Mouse (Mus musculus) lung, postnatal 25 days (tissue): ENCODE data around the gene Lin7a.

Experiments used
- DNase-seq: peaks from one replicate; pipeline ENCODE4 v3.0.0; 2022; ENCODE audit warnings: low spot score

Lin7a gene

DNA sequence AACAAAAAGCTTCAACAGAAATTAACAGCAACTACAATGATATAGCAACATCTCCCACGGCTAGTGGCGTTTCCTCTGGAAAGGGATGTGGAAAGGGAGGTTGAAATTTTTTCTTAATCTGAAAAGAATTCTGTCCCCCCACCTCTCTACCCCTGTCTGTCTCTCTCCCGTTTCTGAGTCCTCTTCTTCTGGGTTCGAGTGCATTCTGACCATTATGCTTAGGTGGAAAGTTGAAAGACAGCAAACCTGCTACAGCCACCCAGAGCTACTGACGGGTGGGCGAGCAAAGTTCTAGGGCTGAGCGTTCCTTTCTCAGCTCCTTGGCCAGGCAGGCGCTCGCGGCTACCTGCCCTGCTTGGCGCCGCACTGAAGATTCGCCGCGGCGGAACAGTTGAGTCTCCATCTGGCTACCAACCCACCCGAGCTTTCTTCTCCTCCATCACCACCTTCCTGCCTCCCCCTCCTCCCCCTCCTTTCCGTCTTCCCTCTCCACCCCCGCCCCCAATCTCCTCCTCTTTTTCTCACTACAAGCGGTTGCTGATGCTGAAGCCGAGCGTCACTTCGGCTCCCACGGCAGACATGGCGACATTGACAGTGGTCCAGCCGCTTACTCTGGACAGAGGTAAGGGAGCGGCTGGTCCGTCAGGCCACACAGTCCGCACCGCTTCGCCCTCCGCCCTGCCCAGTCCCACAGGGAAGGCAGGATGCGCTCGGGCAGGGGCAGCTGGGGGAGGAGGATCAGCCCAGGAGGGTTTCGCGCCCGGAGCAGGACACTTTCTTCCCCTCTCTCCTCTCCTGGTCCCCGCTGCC is at the start of gene Lin7a:
Gene Lin7a (plus strand): TSS at position 366 of the 810 bp plus-strand sequence.
- no peak for DNase-seq

DNA sequence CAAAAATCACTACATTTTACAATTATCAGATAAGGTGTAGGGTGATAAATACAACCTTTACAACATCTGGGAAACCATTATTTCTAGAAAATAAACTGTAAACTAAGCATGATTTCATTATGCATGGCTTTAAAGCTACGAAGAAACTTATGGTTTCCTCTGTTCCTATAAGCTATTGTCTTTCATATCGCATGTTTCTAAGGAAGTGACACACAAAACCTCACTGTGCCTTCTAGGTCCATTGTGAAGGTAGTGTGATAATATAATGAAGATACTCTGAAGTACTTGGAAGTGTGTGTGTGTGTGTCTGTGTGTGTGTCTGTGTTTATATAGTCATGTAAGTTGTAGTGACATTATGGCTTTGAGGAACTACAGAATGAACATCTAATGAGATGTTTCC is 49.8 kb upstream of the Lin7a start:
- no peak for DNase-seq

DNA sequence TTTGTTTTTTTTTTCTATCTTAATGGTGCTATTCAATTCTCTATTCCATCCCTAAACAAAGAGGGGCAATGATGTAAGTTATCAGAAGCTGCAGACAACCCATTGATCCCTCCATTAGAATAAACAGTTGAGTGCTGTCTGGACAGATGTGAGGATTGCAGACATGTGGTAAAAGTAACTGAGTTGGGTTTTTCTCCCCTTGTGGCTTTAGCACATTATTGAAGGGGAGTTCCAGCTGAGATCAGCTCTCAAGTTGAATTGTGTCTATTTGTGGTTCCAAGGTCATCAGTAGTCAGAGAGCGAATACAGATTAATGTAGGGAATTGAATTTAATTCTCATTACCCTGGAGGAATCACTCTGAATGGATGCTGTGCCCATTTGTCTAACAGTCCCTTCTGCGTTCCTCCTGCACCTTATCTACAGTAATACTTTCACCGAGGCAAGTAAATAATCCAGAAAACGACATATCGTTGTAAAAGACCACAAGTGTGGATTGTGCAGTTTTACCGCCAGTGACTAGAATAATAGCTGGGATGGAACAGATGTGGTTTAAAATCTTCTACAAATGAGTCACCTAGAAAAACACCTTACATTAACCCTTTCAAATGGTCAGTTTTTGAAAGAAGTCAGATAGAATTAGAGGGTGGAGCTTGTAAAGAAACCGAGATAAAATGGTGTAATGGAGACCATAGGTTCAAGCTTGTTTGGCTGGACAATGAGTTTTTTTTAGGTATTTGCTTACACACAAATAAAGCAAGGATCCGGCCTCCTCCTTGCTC is 48.9 kb upstream of the Lin7a start:
- DNase-seq: no peak

DNA sequence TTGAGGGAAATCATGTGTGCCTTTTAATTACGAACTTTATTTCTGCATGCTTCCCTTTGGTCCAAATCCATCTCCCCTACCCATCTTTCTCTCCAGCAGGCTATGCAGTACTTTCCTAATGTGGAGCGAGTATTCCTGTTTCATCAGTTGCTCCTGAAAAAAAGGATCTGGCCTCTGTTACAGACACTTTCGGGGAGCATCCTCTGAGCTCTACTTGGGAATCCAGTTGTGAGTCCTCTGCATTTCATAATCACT is 48.4 kb upstream of the Lin7a start:
- DNase-seq: no peak

DNA sequence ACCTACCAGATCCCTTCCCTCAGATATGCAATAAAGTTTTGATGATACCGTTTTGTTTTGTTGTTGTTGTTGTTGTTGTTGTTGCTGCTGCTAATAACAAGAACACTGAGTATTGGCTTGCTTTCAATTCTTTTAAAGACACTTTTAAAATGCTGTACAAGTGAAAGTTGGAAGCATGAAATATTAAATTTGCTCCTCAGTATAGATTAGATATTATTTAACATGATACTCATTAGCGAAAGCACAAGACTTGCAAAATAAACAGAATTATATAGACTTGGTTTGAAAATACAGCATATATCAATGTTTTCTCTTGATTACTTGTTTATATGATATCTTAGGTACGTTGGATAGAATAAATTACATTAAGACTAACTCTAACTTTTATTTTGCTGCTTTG is 47.7 kb upstream of the Lin7a start:
- no peak for DNase-seq

DNA sequence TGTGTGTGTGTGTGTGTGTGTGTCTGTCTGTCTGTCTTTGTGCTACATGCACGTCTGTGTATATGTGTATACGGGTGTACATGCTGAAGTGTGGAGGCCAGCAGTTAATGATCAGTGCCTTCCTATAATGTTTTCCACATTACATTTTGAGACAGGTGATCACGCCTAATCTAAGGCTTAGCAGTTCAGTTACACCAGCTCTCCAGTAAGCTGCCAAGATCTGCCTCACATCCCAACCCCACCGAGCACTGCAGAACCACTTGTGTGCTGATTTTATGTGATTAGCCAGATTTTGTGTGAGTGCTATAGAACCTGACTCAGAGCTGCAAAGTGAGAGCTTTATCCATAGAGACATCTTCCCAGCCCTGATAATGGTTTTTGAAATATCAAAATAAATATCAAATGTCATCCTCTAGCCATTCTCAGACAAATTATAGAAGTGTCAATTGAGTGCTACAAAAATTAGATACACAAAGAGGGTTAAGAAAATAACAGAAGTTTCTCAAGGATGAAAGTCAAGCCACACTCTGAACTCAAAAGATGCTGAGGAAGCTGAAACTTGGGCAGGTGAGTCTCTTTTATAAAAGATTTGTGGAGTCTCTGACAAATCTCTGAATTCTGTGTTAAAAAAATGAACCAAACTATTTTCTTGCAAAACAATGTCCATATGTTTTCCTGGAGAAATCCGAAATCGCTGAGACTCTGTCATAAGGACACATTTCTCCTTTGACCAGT is 46.7 kb upstream of the Lin7a start:
- no peak for DNase-seq

DNA sequence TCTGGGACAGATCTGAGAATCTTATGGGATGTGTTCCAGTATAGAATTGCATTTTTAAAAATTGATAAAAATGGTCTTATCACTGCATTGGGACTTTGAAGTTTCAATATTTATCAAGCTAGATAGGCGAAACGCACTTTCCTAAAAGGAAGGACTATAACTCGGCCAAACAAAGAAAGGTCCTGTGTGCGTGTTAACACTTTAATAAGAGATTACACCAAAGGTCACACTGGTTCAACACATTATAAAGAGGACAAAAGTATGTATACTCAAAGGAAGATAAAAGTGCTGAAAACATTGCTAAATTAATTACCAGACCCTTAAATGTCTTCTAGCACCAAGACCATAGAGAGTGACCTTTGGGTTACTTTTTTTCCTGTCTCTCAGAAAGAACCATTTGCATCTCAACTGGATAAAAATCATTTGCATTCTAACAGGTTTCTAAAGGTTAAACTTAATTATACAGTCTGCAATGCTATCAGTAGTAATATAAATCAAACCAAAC is 46.1 kb upstream of the Lin7a start:
- no peak for DNase-seq

DNA sequence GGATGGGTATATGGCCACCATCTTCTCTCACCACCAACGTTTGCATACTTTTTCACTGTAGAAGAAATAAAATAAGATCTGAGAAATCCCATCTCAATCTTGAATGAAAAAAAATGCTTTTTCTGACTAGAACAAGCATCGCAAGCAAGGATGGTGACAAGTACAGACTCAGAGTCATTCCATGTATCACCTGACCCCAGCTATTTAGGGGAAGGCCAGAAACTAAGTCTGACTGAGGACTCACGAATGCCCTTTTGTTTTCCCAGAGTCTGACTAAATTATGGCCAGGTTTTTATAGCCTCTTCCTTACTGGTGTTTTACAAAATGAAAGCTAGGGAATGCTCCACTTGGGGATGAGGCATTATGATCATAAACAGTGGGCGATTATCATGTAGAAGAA is 45.6 kb upstream of the Lin7a start:
- no peak for DNase-seq

DNA sequence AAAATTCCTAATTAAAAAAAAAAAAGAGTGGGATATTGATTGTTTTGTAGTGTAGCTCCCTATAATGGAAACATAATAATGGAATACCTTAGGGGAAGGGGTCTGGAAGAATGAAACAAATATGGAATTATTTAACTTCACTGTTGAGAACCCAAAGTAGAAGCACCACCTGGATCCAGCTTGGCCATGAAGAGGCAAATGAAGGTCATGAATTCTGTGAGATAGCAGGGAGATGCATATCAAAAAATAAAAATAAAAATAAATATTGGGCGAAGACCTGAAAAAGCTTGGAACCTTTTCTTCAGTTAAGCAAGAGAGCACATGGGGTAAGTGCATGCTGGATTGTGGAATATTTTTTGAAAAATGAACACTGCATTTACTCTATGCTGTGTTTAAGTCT is 43.6 kb upstream of the Lin7a start:
- no peak for DNase-seq

DNA sequence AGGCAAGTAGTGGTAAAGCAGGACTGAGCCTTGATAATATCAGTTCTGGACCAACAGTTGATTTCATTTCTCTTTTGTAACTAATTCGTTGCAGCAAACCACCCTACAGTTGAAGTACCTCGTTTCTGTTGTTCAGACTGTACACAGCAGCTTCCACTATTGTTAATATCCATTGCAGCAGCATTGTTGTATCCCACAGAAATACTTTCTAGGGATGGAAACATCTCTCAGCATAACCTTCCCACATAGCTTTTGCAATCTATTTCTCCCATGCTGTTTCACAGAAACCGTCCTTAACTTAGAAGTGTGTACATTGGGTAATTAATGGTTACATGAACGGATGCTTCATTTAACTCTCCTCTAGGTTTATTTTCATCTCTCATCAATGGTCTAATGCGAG is 42.7 kb upstream of the Lin7a start:
- DNase-seq: no peak

DNA sequence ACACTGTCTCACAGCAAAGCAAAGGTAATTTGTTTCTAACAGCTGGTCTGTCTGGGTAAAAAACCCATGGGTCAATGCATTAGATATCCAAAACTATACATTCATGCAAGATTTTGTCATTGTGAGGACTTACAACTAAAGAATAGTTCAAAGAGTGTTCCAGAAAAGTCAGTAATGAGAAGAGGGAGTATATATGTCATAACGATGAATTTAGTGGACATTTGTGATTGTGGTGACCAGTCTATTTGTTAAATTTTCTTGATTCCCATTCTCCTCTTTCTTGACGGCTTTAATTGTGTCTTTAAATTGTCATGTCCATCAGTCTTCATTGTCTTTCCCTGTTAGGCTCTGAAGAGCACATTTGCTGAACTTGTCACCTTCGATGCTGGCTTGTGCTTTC is 42.1 kb upstream of the Lin7a start:
- DNase-seq: no peak

DNA sequence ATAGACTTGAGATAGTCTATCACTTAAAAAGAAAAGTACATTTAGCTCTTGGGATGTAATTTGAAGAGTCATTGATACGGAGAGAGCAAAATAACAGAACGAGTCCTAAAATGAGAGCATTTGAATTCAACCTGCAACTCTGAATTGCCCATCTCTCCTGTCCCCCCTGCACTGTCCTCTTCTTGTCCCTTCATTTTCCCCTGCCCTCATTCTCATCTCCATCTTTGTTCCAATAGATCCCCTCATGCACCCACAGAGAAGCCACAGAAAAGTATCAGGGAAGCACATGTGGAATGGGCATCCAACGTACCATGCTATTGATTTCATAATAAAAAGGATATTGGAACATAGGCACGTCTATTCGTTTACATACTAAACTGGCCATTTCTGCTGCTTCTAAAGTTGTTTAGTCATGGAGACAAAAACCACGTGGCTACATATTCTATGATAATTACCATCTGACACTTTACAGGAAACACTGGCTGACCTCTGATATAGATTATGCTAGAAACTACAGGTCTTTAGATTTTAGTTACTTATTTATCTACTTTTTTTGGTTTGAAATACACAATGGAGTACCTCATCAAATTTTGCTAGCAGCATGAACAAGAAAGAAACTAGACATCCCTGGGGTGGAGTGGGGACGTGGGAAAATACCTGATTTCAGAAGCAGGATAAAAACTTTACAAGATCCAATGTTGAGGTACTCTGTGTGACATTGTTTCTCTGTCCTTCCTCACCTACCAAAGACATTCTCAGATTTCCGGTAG is 41.2 kb upstream of the Lin7a start:
- DNase-seq: no peak

DNA sequence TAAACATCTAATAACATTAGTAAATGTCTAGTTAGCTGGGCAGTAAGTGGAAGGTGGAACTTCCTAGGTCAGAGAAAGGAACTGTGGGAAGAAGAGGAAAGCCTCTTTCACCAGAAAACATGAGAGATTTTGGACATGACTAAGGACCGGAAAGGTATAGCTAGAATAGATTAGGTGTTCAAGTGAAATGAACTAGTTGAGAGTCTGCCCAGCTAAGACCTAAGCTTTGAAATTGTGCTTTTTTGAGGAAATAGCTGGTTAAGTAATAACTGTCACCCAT is 40.7 kb upstream of the Lin7a start:
- DNase-seq: no peak

DNA sequence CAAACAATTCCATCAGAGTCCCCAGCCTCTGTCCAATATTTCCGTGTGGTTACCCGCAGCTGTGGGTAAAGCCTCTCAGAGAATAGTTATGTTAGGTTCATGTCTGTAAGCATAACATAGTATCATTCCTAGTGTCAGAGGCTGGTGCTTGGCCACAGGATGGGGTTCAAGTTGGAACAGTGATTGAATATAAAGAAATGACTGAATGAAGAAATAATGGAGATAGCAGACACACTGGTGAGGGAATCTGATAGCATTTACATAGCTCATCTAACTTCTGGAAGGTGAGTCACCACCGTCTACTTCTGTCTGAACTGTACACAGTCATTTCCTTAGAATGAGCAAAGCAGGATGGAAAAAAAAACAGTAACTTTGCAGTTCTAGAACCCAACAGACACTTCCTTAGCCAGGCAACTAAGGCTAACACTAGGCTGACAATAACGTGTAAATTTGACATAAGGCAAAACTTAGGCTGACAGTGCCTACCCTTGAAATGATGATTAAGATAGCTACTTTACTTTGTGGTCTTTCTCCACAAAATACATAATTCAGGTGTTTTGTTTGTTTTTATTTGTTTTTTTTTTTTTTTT is 40.0 kb upstream of the Lin7a start:
- DNase-seq: no peak

DNA sequence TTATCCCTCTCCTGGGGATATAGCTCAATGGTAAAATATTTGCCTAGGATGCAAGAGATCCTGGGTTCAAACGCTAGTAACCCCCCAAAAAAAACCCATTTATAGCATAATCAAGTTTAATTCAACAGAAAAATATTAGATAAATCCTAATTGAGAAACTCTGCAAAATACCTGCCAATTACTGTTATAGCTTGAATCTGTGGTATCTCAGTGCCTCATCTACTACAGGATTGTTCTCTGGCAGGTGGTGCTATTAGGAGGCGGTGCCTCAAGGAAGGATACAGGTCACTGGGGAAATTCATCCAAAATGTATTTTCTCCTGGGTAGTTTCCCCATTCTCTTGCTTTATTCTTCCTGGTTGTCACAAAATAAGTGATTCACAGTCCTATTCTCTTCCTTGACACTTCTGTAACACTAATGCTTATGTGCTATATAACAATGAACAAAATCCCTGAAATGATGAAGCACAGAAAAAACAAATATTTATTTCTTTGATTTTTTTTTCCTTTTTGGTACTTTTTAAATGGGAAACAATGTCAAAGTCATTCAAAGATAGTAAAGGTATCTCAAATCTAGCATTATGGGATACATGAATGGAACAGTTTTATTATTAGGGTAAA is 38.9 kb upstream of the Lin7a start:
- no peak for DNase-seq

DNA sequence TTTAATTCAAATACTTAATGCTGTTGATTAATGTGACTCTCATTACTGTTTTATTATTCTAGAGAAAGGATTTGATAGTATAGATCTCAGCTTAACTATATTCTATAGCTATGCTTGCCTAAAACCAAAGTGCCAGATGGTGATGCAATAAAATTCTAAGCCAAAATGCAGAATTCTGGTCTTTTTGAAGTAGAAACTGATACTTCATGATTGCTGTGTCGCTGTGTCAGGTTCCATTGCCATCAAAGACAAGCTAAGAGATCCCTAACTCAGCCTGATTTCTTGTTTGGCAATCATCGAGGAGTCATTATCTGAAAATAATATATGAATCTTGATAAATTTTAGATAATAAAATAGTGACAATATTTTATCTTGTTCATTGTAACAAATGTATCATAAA is 38.3 kb upstream of the Lin7a start:
- DNase-seq: no peak

DNA sequence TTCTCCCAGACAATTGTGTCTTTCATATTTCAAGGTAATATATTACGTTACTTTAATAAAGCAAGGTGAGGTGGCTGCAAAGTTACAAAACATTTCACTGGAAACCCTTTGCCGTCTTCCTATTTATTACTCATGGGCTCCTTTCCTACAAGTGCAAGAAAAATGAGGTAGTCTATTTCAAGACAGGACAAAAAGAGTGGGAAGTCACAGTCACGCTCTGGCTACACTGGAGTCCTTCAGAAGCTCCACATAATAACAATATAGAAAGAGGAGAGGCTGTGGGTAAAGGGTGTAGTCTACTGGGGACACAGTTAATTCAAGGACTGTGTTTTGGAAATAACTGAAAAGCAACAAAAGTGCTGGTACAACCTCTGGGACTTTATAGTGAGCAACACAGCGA is 37.7 kb upstream of the Lin7a start:
- DNase-seq: no peak

DNA sequence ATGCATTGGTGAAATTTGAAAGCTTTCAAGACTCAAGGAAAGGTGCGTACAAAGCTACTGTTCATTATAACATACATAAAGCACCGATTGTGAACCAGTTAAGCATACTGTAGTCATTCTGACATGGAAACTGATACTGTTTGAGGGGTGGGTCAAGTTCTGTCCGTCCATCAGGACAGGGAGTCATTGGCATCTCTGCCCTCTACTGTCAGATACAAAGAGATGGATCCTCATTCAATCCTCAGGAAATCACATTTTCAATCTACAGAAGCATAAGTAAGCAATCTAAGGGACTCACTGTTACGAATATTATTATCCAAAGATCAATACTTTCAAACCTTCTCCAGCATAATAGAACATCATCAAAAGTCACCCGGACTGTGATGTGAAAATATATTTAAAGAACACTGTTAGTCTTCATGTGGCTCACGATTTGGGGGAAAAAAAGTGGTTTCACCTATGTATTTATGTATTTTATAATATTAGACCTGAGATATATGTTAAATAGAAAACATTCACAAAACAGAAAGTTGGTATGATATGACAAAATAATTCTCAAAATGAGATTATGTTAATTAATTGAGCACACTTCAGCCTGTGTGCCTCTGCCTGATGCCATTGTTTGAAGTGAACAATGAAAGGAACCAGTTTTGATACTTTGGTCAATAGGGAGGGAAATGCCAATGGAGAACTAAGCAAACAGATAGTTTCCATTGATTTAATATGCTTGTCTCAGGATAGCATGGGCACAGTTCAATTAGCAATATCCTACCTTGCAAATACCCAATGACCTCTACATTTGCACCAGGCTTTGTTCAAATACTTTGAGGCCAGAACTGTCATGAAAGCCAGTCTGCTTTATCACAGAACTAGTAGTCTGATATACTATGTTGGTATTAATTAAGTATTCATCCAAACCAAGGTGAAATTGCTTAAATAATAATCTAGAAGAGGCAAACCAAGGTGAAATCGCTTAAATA is 36.8 kb upstream of the Lin7a start:
- no peak for DNase-seq

DNA sequence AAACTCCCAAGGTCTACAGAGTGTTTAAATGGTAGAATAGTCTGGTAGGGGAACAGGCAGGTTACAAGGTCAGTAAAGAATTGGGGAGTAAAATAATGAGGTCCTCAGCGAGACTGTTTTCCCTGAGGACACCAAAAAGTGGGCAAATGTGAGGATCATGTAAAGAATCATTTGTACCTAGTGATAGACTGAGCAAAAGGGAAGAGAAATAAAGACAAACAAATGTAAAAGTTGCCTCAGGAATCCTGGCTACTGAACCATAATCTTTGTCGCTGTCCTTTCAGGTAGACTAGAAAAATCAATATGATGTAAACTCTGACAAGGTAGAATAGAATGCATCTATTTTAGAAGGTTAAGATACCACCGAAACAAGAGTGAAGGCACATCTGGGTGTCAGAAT is 36.0 kb upstream of the Lin7a start:
- DNase-seq: no peak

DNA sequence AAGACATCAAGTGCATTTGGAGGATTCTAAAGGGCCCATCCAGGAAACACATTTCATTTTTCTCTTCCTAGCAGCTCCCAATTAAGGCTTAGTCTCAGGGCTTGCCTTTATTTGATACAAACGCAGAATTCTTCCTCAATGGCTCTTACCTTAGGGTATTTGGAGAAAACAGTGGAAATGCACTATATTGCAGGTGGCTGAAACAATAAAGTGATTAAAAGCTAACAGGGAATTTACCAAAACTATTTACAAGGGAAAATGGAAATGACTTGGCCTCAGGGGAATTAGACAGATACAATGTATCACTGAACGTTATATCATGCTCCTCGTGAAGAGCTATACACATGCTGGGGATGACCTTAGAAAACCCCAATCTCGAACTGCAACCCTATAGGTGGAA is 35.3 kb upstream of the Lin7a start:
- DNase-seq: no peak
